Comparison of ENCODE assay signal across 8 mouse cellular contexts in the genomic region with DNA sequence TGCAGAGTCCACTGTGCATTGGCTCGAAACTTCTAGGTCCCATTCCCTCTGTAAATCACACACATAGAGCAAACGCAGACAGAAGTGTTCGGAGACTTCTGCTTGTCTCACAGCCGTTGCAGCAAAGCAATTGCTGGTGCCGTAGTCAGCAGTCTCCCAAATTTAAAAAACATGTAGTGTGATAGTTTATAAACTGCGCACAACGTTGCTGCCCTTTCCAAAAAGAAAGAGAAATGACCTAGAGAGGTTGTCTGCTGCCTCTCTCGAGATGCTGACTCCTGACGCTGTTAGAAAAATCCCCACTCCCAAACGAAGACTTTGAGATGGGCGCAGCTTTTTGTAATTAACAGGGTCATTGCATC. TPM values are rescaled to one million over a fixed set of nuclear protein-coding genes. Genes with fewer than 3 reads are reported as not detected.
A peak's percentile ranks its signal among the peaks of the same experiment; 100 is the strongest.
DNase-seq lines count a peak whose midpoint lies in the region; ATAC-seq and TF ChIP-seq lines count a peak whose summit lies in the region.

No protein-coding gene starts in this region.

- H3K27ac ChIP-seq in heart, embryonic 14.5 days (replicated peaks in 1 of 2; ENCODE audit: control insufficient read depth in 1 of 2, insufficient read depth in 1 of 2, low read depth in 2 of 2, low read length in 2 of 2): peak overlapping the region; percentile 66 to 68
- H3K27ac ChIP-seq in bone marrow macrophage, adult 2 months (ENCODE audit: insufficient read depth, low read depth, low read length): no peak overlapping the region
- no peak overlapping the region for H3K27ac ChIP-seq in liver, postnatal 0 days (ENCODE audit: low read depth)
- H3K27ac ChIP-seq in thymus, adult 2 months (ENCODE audit: control insufficient read depth, insufficient read depth, low read length): no peak overlapping the region

- DNase-seq in heart, adult 9 months (ENCODE audit: low spot score in 2 of 2): no peak
- peak; percentile 16 for DNase-seq in forelimb bud, embryonic 11.5 days (ENCODE audit: low read depth, low spot score)
- DNase-seq in liver, postnatal 0 days: no peak
- DNase-seq in thymus, adult 2 months: no peak

- ATAC-seq in heart, embryonic 14.5 days (ENCODE audit: insufficient number of reproducible peaks, insufficient read depth, low FRiP score, low read depth): no peak
- ATAC-seq in liver, postnatal 0 days: no peak
- ATAC-seq in activated CD4-positive, CD25-positive, alpha-beta regulatory T cell, adult 4 months: no peak
- no peak for ATAC-seq in monocyte, adult 5-6 weeks (replicated peaks; ENCODE audit: insufficient number of reproducible peaks, low FRiP score, low TSS enrichment, poor library complexity, severe bottlenecking)

- TF ChIP-seq EP300 in liver, postnatal 0 days (IDR thresholded peaks at IDR 0.05; ENCODE audit: low read depth): no peak

- WGBS in heart, embryonic 14.5 days: 34% methylated on average over 11 of the region's 11 CpGs
- WGBS in liver, postnatal 0 days (ENCODE audit: insufficient replicate concordance): 30% methylated on average over 11 of the region's 11 CpGs
- 27% methylated on average over 11 of the region's 11 CpGs for whole genome bisulfite sequencing in thymus, adult 2 months

- TF ChIP-seq CTCF in bone marrow macrophage, adult 2 months (IDR thresholded peaks at IDR 0.05; ENCODE audit: low read depth, low read length): no peak
- TF ChIP-seq CTCF in liver, postnatal 0 days (IDR thresholded peaks at IDR 0.05; ENCODE audit: low read depth): no peak
- TF ChIP-seq CTCF in thymus, adult 2 months (IDR thresholded peaks at IDR 0.05; ENCODE audit: borderline replicate concordance, control insufficient read depth, extremely low read depth, insufficient read depth, low read length, poor library complexity): no peak

- H3K4me3 ChIP-seq in heart, embryonic 14.5 days (ENCODE audit: control insufficient read depth in 1 of 2, insufficient read depth in 1 of 2, low read depth in 1 of 2, low read length in 2 of 2): peak overlapping the region; percentile 54 to 62
- peak overlapping the region; percentile 52 for H3K4me3 ChIP-seq in bone marrow macrophage, adult 2 months (ENCODE audit: insufficient read depth, low read length)
- H3K4me3 ChIP-seq in liver, postnatal 0 days (ENCODE audit: low read depth, low read length): peak overlapping the region; percentile 48
- H3K4me3 ChIP-seq in thymus, adult 2 months (ENCODE audit: control insufficient read depth, insufficient read depth, low read length): no peak overlapping the region

- H3K27me3 ChIP-seq in heart, embryonic 14.5 days (ENCODE audit: control insufficient read depth, insufficient read depth, low read length): no peaks in the 10 kb centered on the region
- H3K27me3 ChIP-seq in liver, postnatal 0 days (ENCODE audit: insufficient read depth, low read length): peaks cover 15% of the 10 kb centered on the region; the same call in 1 of the 2 replicates
- peaks cover 3% of the 10 kb centered on the region; the same call in 1 of the 2 replicates for H3K27me3 ChIP-seq in thymus, adult 2 months (ENCODE audit: control insufficient read depth, insufficient read depth, low read length)

- H3K4me1 ChIP-seq in heart, embryonic 14.5 days (ENCODE audit: control insufficient read depth in 2 of 2, insufficient read depth in 2 of 2, low read length in 2 of 2): peaks cover 7 to 16% of the 10 kb centered on the region in 2 experiments; a peak in 2 of 4 replicates
- peaks cover 23% of the 10 kb centered on the region for H3K4me1 ChIP-seq in bone marrow macrophage, adult 2 months (ENCODE audit: control insufficient read depth, insufficient read depth, low read length)
- peaks cover 9% of the 10 kb centered on the region; the same call in 1 of the 2 replicates for H3K4me1 ChIP-seq in liver, postnatal 0 days (ENCODE audit: insufficient read depth)
- H3K4me1 ChIP-seq in thymus, adult 2 months (replicated peaks; ENCODE audit: control insufficient read depth, insufficient read depth, low read length): peaks cover 10% of the 10 kb centered on the region; the same call in 1 of the 2 replicates

- no peaks in the 10 kb centered on the region for H3K36me3 ChIP-seq in heart, embryonic 14.5 days (ENCODE audit: control insufficient read depth, insufficient read depth, low read length)
- H3K36me3 ChIP-seq in liver, postnatal 0 days (replicated peaks; ENCODE audit: insufficient read depth, low read length): no peaks in the 10 kb centered on the region
- no peaks in the 10 kb centered on the region for H3K36me3 ChIP-seq in thymus, adult 2 months (ENCODE audit: control insufficient read depth, insufficient read depth, low read length)

- peak overlapping the region; percentile 98 for H3K4me2 ChIP-seq in heart, embryonic 14.5 days (ENCODE audit: low read length)
- H3K4me2 ChIP-seq in liver, postnatal 0 days (ENCODE audit: low read depth, low read length): peak overlapping the region; percentile 80

- H3K9ac ChIP-seq in heart, embryonic 14.5 days (ENCODE audit: low read length): peak overlapping the region; percentile 64
- H3K9ac ChIP-seq in liver, postnatal 0 days (replicated peaks): no peak overlapping the region

- no peaks in the 10 kb centered on the region for H3K9me3 ChIP-seq in heart, embryonic 14.5 days (ENCODE audit: control insufficient read depth, low read length)
- H3K9me3 ChIP-seq in liver, postnatal 0 days (ENCODE audit: low read length): no peaks in the 10 kb centered on the region

- no peak for TF ChIP-seq POLR2A in bone marrow macrophage, adult 2 months (IDR thresholded peaks at IDR 0.05; ENCODE audit: borderline replicate concordance, low read depth, low read length)
- TF ChIP-seq POLR2A in thymus, adult 2 months (IDR thresholded peaks at IDR 0.05; ENCODE audit: control insufficient read depth, extremely low read depth, insufficient read depth, low read length, poor library complexity): no peak

RNA-seq across cellular contexts. Expression of gene Fbln5, which starts 0.6 kb away (rescaled TPM):
- 108 and 152 TPM in 2 replicates for polyA plus RNA-seq in heart, embryonic 14.5 days (2014; fragmentation: Nextera tagmentation; extraction: Ambion mirVana)
- polyA plus RNA-seq in bone marrow macrophage, adult 2 months (2012; ENCODE audit: insufficient read depth, insufficient read length, missing spikeins): 0.84 and 1.0 TPM in 2 replicates
- 10.7 TPM in 2 replicates for polyA plus RNA-seq in liver, postnatal 0 days (2015; fragmentation: Nextera tagmentation; extraction: Ambion mirVana)
- polyA plus RNA-seq in activated CD4-positive, CD25-positive, alpha-beta regulatory T cell, adult 4 months (2017; shearing (Covaris generic)): not detected
- total RNA-seq in monocyte, adult 5-6 weeks (2017): not detected in 3 replicates
- polyA plus RNA-seq in thymus, adult 2 months (2012; rRNA removed): 11.1 and 16.3 TPM in 2 replicates

Comparison
In these comparisons a context has a peak if more than half of its experiments do, and no peak if none do; other contexts are left out.
1. H3K27ac ChIP-seq: peak in heart, embryonic 14.5 days (2 of 2); none in bone marrow macrophage, adult 2 months (single experiment), liver, postnatal 0 days (single experiment) and thymus, adult 2 months (single experiment).